In the genomic region with DNA sequence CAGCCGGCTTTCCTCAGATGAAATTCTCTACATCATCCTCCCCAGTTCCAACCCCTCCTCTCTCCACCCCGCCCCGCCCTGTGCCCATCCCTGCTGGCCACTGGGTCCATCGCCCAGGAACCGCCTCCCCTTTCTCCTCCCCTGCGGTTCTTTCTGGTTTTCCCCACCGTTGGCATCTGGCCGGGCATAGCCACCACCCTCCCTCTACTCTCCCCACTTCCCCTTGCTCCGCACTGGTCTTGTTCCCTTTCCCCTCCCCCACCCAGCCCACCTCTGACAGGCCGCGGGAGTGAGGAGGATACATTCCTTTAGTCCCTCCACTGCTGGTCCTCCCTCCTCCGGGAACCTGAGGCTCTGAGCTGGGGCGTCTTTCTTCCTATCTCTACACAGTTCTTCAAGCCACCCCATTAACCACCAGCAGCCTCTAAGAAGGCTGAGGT, we compare ENCODE assay signal across 8 mouse cellular contexts. TPM values are rescaled to one million over a fixed set of nuclear protein-coding genes. Genes with fewer than 3 reads are reported as not detected.
DNase-seq lines count a peak whose midpoint lies in the region; ATAC-seq lines count a peak whose summit lies in the region.

No protein-coding gene starts in this region.

- no peak overlapping the region for H3K27ac ChIP-seq in liver, embryonic 16.5 days (ENCODE audit: low read length)

- peak; percentile 11 for DNase-seq in adrenal gland, postnatal 25 days
- DNase-seq in adrenal gland, adult 8-10 months: no peak
- peak; percentile 7 to 8 for DNase-seq in spleen, postnatal 36 days (ENCODE audit: low spot score in 2 of 2)
- no peak for DNase-seq in spleen, postnatal 14 days (ENCODE audit: low spot score in 2 of 2)
- no peak for DNase-seq in Muller cell, postnatal 12 days (ENCODE audit: inconsistent ontology term)
- DNase-seq in adrenal gland, adult (ENCODE audit: inconsistent age in 2 of 2, low spot score in 1 of 2): no peak

- peak; percentile 79 for ATAC-seq in granulocyte monocyte progenitor cell, adult 5-6 weeks (replicated peaks; ENCODE audit: poor library complexity, severe bottlenecking)
- peak; percentile 57 for ATAC-seq in liver, embryonic 16.5 days (ENCODE audit: low read depth)

- peaks cover 43% of the 10 kb centered on the region for H3K27me3 ChIP-seq in liver, embryonic 16.5 days (ENCODE audit: control insufficient read depth, insufficient read depth, low read depth, low read length)

- H3K9me3 ChIP-seq in liver, embryonic 16.5 days (replicated peaks; ENCODE audit: control insufficient read depth, low read length): no peaks in the 10 kb centered on the region

- no peak overlapping the region; the same call in 1 of the 2 replicates for H3K4me3 ChIP-seq in liver, embryonic 16.5 days (ENCODE audit: low read depth, low read length)

- no peak overlapping the region for H3K9ac ChIP-seq in liver, embryonic 16.5 days (ENCODE audit: low read depth, low read length)

- no peak overlapping the region for H3K4me2 ChIP-seq in liver, embryonic 16.5 days (ENCODE audit: low read depth, low read length)

- H3K36me3 ChIP-seq in liver, embryonic 16.5 days (ENCODE audit: control insufficient read depth, insufficient read depth): no peaks in the 10 kb centered on the region

- 4% methylated on average over 13 of the region's 13 CpGs for WGBS in liver, embryonic 16.5 days (ENCODE audit: insufficient replicate concordance)

- peaks cover 14% of the 10 kb centered on the region for H3K4me1 ChIP-seq in liver, embryonic 16.5 days (ENCODE audit: control insufficient read depth, low read depth, low read length)

RNA-seq across cellular contexts. Expression of a gene that starts 1.5 kb away (rescaled TPM):
- 2.7 and 3.5 TPM in 2 replicates for total RNA-seq in adrenal gland, postnatal 25 days (2021)
- total RNA-seq in adrenal gland, adult 8-10 months (2022): 1 to 10 TPM; 3.5 to 6.9 (median 4.7) TPM
- total RNA-seq in granulocyte monocyte progenitor cell, adult 5-6 weeks (2014; fragmentation: Nextera tagmentation): not detected in 2 replicates
- total RNA-seq in granulocyte monocyte progenitor cell, adult 5-6 weeks (2017): 0.26 TPM in 1 of 2 replicates, not detected in the other
- polyA plus RNA-seq in liver, embryonic 16.5 days (2015; fragmentation: Nextera tagmentation; extraction: Ambion mirVana): 1.7 and 1.8 TPM in 2 replicates

RNA-seq across cellular contexts. Expression of a gene that starts 15.3 kb away (rescaled TPM):
- total RNA-seq in adrenal gland, postnatal 25 days (2021): 0.97 TPM in 1 of 2 replicates, not detected in the other
- total RNA-seq in adrenal gland, adult 8-10 months (2022): 1 to 10 TPM; 1.4 to 3.3 (median 1.9) TPM
- 59.1 and 67.7 TPM in 2 replicates for total RNA-seq in granulocyte monocyte progenitor cell, adult 5-6 weeks (2014; fragmentation: Nextera tagmentation)
- total RNA-seq in granulocyte monocyte progenitor cell, adult 5-6 weeks (2017): 80.6 and 90.7 TPM in 2 replicates
- polyA plus RNA-seq in liver, embryonic 16.5 days (2015; fragmentation: Nextera tagmentation; extraction: Ambion mirVana): 3.6 and 3.8 TPM in 2 replicates

RNA-seq across cellular contexts. Expression of a gene that starts 32.4 kb away (rescaled TPM):
- total RNA-seq in adrenal gland, postnatal 25 days (2021): 0.82 and 2.4 TPM in 2 replicates
- under 1 TPM; 0.40 to 0.89 (median 0.56) TPM for total RNA-seq in adrenal gland, adult 8-10 months (2022)
- not detected in 2 replicates for total RNA-seq in granulocyte monocyte progenitor cell, adult 5-6 weeks (2014; fragmentation: Nextera tagmentation)
- total RNA-seq in granulocyte monocyte progenitor cell, adult 5-6 weeks (2017): not detected in 2 replicates
- polyA plus RNA-seq in liver, embryonic 16.5 days (2015; fragmentation: Nextera tagmentation; extraction: Ambion mirVana): 69.3 and 71.7 TPM in 2 replicates

Comparison
In these comparisons a context has a peak if more than half of its experiments do, and no peak if none do; other contexts are left out.
1. DNase-seq: peak in adrenal gland, postnatal 25 days (single experiment) and spleen, postnatal 36 days (2 of 2); none in adrenal gland, adult 8-10 months (single experiment), spleen, postnatal 14 days (0 of 2), Muller cell, postnatal 12 days (single experiment) and adrenal gland, adult (0 of 2).
2. RNA of a gene that starts 15.3 kb away (total RNA-seq): 59.1 to 90.7 TPM in granulocyte monocyte progenitor cell, adult 5-6 weeks; 1.4 to 3.3 TPM in adrenal gland, adult 8-10 months and 0.97 TPM in adrenal gland, postnatal 25 days; every median in the first group is over 10 times any median in the second.